Mouse (Mus musculus): ENCODE data around the gene Stk10.

Gene Stk10

GRCm38 (mm10) chr11:32551579-32552297, 18.6 kb downstream of the Stk10 start:
- no peak for DNase-seq

- DNase-seq = peak; percentile 29
Measured at GRCm38 (mm10) chr11:32552401-32553090, 19.4 kb downstream of the Stk10 start.

GRCm38 (mm10) chr11:32553311-32554140, 20.4 kb downstream of the Stk10 start:
- peak; percentile 72 for DNase-seq

- peak; percentile 31 for DNase-seq
Measured at GRCm38 (mm10) chr11:32554141-32555091, 21.3 kb downstream of the Stk10 start.

GRCm38 (mm10) chr11:32555103-32555689, 22.1 kb downstream of the Stk10 start:
- DNase-seq = peak; percentile 42

- DNase-seq = no peak
Measured at GRCm38 (mm10) chr11:32556333-32556990, 23.4 kb downstream of the Stk10 start.

GRCm38 (mm10) chr11:32558026-32558425, 24.9 kb downstream of the Stk10 start:
- DNase-seq = no peak

GRCm38 (mm10) chr11:32558677-32559076, 25.6 kb downstream of the Stk10 start:
- peak; percentile 74 for DNase-seq

GRCm38 (mm10) chr11:32560015-32560770, 27.1 kb downstream of the Stk10 start:
- DNase-seq = no peak

GRCm38 (mm10) chr11:32561465-32562355, 28.6 kb downstream of the Stk10 start:
- DNase-seq = no peak

- no peak for DNase-seq
Measured at GRCm38 (mm10) chr11:32562706-32563105, 29.6 kb downstream of the Stk10 start.

GRCm38 (mm10) chr11:32563660-32564059, 30.6 kb downstream of the Stk10 start:
- no peak for DNase-seq

- no peak for DNase-seq
Measured at GRCm38 (mm10) chr11:32564629-32565028, 31.5 kb downstream of the Stk10 start.

GRCm38 (mm10) chr11:32565088-32565487, 32.0 kb downstream of the Stk10 start:
- DNase-seq = peak; percentile 36

- no peak for DNase-seq
Measured at GRCm38 (mm10) chr11:32566184-32566583, 33.1 kb downstream of the Stk10 start.

GRCm38 (mm10) chr11:32567000-32567855, 34.1 kb downstream of the Stk10 start:
- peak; percentile 43 for DNase-seq

GRCm38 (mm10) chr11:32568060-32568459, 35.0 kb downstream of the Stk10 start:
- DNase-seq = no peak

GRCm38 (mm10) chr11:32568637-32569293, 35.7 kb downstream of the Stk10 start:
- DNase-seq = no peak

Data from thymus, postnatal 14 days (tissue).